Mouse (Mus musculus): ENCODE measurements around the gene Rnf215.
"Not testable (repeated sequence)": the region's sequence is repeated elsewhere in the genome, so short reads cannot be mapped to it uniquely, and the experiment has no call there.

DNA sequence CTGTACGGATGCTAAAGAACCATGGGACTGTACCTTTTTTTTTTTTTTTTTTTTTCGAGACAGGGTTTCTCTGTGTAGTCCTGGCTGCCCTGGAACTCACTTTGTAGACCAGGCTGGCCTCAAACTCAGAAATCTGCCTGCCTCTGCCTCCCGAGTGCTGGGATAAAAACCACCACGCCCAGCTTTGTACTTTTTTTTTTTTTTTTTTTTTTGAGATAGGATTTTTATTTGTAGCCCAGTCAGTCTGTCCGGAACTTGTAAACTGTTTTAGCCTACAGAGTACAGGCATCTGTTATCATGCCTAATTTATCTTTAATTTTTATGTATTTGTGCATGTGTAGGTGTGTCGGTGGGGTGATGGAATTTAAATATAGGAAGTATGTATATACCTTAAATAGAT is 50.5 kb downstream of the Rnf215 start:
- not testable (repeated sequence) for TF ChIP-seq GATA1 (IDR thresholded peaks at IDR 0.05; ENCODE audit: borderline replicate concordance, low read length); FLI1 (IDR thresholded peaks at IDR 0.05; ENCODE audit: low read length)
